Mouse (Mus musculus) macrophage (primary cell): ENCODE data around the gene Lrmp. TPM values are rescaled to one million over a fixed set of nuclear protein-coding genes. Genes with fewer than 3 reads are reported as not detected.
"Not testable (repeated sequence)": the region's sequence is repeated elsewhere in the genome, so short reads cannot be mapped to it uniquely, and the experiment has no call there.

ENCODE experiments used
- H3K27ac ChIP-seq: fragments of 350-480 bp; formaldehyde crosslinking; 2 replicates; pipeline ENCODE4 v1.9.0; 2021
- H3K36me3 ChIP-seq: fragments of 350-480 bp; formaldehyde crosslinking; 2 replicates; pipeline ENCODE4 v1.9.0; 2021; ENCODE audit errors: inconsistent target
- H3K4me3 ChIP-seq: fragments of 350-480 bp; formaldehyde crosslinking; 2 replicates; pipeline ENCODE4 v1.9.0; 2021; ENCODE audit errors: inconsistent target
- H3K79me2 ChIP-seq: fragments of 350-480 bp; formaldehyde crosslinking; 2 replicates; pipeline ENCODE4 v1.9.0; 2021; ENCODE audit errors: inconsistent target
- WGBS: methylation state at CpG from one replicate; pipeline ENCODE4 v1.1.7; 2026; ENCODE audit warnings: inconsistent platforms; ENCODE audit not compliant: missing documents; 5-methylcytosine and 5-hydroxymethylcytosine counted together
- polyA plus RNA-seq: library from polyadenylated mRNA; stranded (reverse); fragments of 250-400 nt; gene quantifications from 3 replicates; pipeline ENCODE4 v1.2.4, GENCODE M21; 2018; ENCODE audit warnings: inconsistent platforms

Lrmp gene
- polyA plus RNA-seq, 1 experiment from 2014 or later: 61.8 TPM

DNA sequence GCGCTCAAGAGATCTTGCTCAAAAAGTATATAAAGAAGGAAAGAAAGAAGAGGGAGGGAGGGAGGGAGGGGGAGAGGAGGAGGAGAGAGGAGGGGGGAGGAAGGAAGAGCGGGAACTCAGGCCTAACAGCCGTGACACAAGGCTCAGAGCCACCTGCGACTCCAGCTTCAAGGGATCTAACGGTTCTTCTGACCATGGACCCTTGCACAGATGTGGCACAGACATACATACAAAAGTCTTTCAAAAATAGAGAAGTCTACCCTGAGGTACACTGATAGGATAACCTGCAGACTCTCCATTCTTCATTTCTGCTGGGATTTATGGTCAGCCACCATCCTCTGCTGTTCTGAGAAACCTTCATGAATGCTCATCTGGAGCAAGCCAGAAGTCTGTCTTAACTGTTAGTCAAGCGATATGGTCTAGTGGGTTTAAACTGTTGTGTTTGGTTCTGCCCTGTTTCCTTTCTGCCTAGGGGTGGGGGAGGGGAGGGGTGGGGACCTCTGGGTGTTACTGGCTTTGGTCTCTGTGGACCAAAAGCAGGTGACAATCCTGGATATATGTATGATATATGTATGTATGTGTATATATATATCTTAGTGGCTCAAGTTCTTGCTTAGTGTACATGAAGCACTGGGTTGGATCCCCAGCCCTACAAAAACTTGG is 25.1 kb upstream of the Lrmp start:
- H3K4me3 ChIP-seq: no peak overlapping the region
- WGBS: 50% methylated on average over 6 of the region's 6 CpGs
- H3K27ac ChIP-seq: no peak overlapping the region
- no peaks in the 10 kb centered on the region for H3K79me2 ChIP-seq
- no peaks in the 10 kb centered on the region for H3K36me3 ChIP-seq

- Histone ChIP-seq H3K27ac (no peak overlapping the region), H3K4me3 (no peak overlapping the region), H3K79me2 (no peaks in the 10 kb centered on the region), H3K36me3 (no peaks in the 10 kb centered on the region)
- WGBS: 68% methylated on average over 5 of the region's 5 CpGs
Measured at GRCm38 (mm10) chr6:145090928-145091327, 24.5 kb upstream of the Lrmp start.

DNA sequence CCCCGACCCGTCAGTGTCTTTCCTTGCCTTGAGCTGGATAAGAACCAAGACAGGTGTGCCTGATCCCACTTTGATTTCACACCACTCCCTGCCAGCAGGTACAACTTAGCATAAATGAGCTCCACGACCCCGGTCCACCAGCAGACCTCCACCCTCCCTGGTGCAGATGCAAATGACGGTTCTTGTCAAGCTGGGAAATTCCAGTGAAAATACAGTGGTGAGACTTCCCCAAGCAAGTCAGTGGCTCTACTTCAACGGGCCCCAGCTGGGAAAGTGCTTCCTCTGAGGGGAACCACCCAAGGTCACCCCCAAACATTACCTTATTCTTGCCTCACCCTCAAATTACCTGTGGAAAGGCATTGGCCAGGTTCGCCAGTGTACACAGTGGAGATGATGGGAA is 23.5 kb upstream of the Lrmp start:
- Histone ChIP-seq H3K36me3 (no peaks in the 10 kb centered on the region), H3K4me3 (no peak overlapping the region), H3K27ac (no peak overlapping the region), H3K79me2 (no peaks in the 10 kb centered on the region)
- WGBS: 75% methylated on average over 6 of the region's 7 CpGs

GRCm38 (mm10) chr6:145093038-145093622 is 22.3 kb upstream of the Lrmp start:
- not testable (repeated sequence) for H3K79me2 ChIP-seq, H3K27ac ChIP-seq, H3K4me3 ChIP-seq, H3K36me3 ChIP-seq
- 70% methylated on average over 7 of the region's 7 CpGs for WGBS

GRCm38 (mm10) chr6:145094431-145094830 is 21.0 kb upstream of the Lrmp start:
- Histone ChIP-seq H3K27ac (no peak overlapping the region), H3K4me3 (no peak overlapping the region), H3K79me2 (no peaks in the 10 kb centered on the region), H3K36me3 (no peaks in the 10 kb centered on the region)
- 89% methylated on average over 3 of the region's 4 CpGs for WGBS

DNA sequence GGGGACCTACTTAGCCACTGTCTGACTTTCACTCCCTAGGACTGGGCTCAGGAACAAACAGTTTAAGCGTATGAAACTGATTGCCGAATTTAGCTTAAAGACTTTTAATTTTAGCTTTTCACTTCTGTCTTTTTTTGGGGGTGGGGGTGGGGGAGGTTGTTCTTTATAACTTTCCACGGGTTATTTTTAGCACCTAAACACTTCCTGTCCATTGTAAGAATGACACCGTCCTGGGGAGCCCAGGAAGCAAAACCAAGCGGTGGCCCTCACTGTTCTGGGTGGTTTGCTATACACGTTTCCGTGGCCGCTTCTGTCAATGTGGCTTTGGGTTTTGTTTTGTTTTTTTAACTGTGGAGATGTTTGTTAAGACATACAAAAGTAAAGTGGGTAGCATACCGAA is 14.5 kb upstream of the Lrmp start:
- H3K36me3 ChIP-seq: no peaks in the 10 kb centered on the region
- no peak overlapping the region for H3K27ac ChIP-seq
- no peak overlapping the region for H3K4me3 ChIP-seq
- WGBS: 7% methylated on average over 9 of the region's 9 CpGs
- H3K79me2 ChIP-seq: no peaks in the 10 kb centered on the region

DNA sequence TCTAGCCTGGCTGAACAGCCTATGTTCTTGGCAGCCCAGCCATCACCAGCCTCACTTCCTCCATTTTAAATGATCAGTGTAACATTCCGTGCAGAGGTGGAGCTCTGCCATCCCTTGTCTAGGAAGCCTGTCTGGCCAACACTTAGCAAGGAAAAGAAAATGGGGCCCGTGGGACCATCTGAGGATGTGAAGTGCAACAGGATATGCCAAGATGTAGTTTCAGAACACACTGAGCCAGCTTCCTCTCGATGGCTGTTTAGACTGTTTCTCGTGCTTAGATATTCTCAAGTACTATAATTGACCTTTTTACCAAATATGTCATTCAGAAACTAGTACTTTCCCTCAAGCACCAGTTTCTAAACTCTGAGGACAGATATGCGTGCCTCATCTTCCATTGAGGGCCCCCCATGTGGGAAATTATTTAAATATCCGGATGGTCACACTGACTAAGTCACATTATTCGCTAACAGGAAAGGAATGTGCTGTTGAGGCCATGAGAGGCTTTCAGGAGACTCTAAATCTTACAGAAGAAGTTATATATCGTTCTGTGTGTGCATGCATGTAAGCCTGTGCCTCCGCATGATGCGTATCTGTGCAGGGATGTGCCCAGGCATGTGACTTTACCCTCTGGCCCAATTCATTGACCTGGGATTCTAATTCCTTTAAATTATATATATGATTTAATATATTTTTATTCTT is 11.1 kb upstream of the Lrmp start:
- Histone ChIP-seq H3K36me3 (no peaks in the 10 kb centered on the region), H3K4me3 (no peak overlapping the region), H3K27ac (no peak overlapping the region), H3K79me2 (no peaks in the 10 kb centered on the region)
- WGBS: 85% methylated on average over 10 of the region's 10 CpGs

DNA sequence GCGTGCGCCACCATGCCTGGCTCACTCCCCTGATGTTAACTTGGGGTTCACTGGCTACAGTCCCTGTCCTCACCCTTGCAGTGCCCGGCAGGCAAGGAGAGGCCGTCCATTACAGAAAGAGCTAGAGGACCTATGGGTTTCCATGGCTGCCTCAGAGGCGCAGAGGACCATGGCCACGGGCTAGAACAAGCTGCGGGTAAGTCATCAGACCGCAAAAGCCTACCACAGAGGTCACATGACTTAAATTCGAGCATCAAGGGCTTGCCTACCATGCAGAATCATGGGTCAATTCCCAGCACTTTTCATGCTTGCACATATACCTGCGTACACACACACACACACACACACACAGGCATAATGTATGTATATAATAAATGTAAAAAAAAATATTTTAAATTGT is 10.0 kb upstream of the Lrmp start:
- 91% methylated on average over 10 of the region's 10 CpGs for WGBS
- no peak overlapping the region for H3K27ac ChIP-seq

GRCm38 (mm10) chr6:145106163-145106842 is 9.2 kb upstream of the Lrmp start:
- no peak overlapping the region for H3K27ac ChIP-seq
- no peak overlapping the region for H3K4me3 ChIP-seq
- 92% methylated on average over 5 of the region's 6 CpGs for WGBS
- H3K36me3 ChIP-seq: no peaks in the 10 kb centered on the region
- H3K79me2 ChIP-seq: no peaks in the 10 kb centered on the region

More for the DNA sequence above, 10.0 kb upstream of the Lrmp start:
- no peaks in the 10 kb centered on the region for H3K36me3 ChIP-seq
- no peak overlapping the region for H3K4me3 ChIP-seq
- no peaks in the 10 kb centered on the region for H3K79me2 ChIP-seq

DNA sequence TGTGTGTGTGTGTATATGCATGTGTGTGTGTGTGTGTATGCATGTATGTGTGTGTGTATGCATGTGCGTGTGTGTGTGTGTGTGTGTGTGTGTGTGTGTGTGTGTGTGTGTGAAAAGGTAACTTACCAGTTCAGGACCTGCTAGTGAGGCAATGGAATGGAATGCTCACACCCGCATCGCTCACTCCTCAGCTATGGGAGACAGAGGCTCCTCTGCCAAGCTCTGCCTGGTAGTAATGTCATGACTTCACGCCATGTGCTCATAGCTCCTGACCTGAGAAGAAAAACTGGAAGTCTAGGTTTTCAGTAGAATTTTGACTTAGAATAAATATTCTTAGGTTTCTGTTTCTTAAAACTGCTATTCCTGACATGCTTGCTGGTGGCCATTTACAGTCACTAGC is 4.7 kb upstream of the Lrmp start:
- 96% methylated on average over 3 of the region's 4 CpGs for WGBS
- no peak overlapping the region for H3K27ac ChIP-seq
- no peaks in the 10 kb centered on the region for H3K36me3 ChIP-seq
- no peaks in the 10 kb centered on the region for H3K79me2 ChIP-seq
- no peak overlapping the region for H3K4me3 ChIP-seq

GRCm38 (mm10) chr6:145112865-145113264 is 2.6 kb upstream of the Lrmp start:
- 96% methylated on average over 6 of the region's 6 CpGs for WGBS
- H3K79me2 ChIP-seq: no peaks in the 10 kb centered on the region
- no peaks in the 10 kb centered on the region for H3K36me3 ChIP-seq
- no peak overlapping the region for H3K27ac ChIP-seq
- no peak overlapping the region for H3K4me3 ChIP-seq

GRCm38 (mm10) chr6:145114561-145114960 is 892 bp upstream of the Lrmp start:
- 100% methylated on average over 2 of the region's 2 CpGs for WGBS
- no peaks in the 10 kb centered on the region for H3K79me2 ChIP-seq
- no peak overlapping the region for H3K4me3 ChIP-seq
- H3K36me3 ChIP-seq: no peaks in the 10 kb centered on the region
- no peak overlapping the region for H3K27ac ChIP-seq

- Histone ChIP-seq H3K27ac (peak overlapping the region; percentile 34), H3K79me2 (no peaks in the 10 kb centered on the region), H3K36me3 (no peaks in the 10 kb centered on the region), H3K4me3 (no peak overlapping the region)
- 94% methylated on average over 4 of the region's 4 CpGs for WGBS
Measured at GRCm38 (mm10) chr6:145116098-145116672, 732 bp downstream of the Lrmp start.

DNA sequence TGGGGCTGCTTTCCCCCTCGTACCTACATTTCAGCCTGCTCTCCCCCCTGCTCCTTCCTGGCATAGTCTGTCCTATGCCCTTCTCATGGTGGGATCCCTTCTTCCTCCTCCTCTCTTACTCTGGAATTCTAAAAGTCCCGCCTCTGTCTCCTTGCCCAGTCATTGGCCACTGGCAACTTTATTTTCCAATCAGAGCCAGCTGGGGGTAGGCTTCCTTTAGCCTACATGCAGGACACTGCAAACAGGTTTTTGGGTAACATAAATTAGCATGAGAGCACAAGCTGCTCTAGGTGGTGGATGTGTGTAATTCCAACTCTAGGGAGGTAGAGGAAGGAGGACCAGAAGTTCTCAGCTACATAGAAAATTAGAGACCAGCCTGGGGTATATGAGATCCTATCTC is 4.6 kb downstream of the Lrmp start:
- Histone ChIP-seq H3K36me3 (no peaks in the 10 kb centered on the region), H3K27ac (no peak overlapping the region), H3K79me2 (peaks cover 31% of the 10 kb centered on the region), H3K4me3 (no peak overlapping the region)
- WGBS: 95% methylated on average over 2 of the region's 2 CpGs
